Mouse (Mus musculus) thymus, adult 2 months (tissue): ENCODE data around the gene Ntn1.

Source experiments
- CTCF ChIP-seq: fragments of 200-500 bp; IDR thresholded peaks from 2 replicates; pipeline ENCODE4 v1.5.1; 2012; ENCODE audit warnings: mild to moderate bottlenecking, control low read depth, low read length, moderate library complexity, borderline replicate concordance; ENCODE audit not compliant: control insufficient read depth, poor library complexity, insufficient read depth; ENCODE audit errors: extremely low read depth
- POLR2A ChIP-seq: fragments of 200-500 bp; IDR thresholded peaks from 2 replicates; pipeline ENCODE4 v1.6.1; 2012; ENCODE audit warnings: mild to moderate bottlenecking, low read length, control low read depth, moderate library complexity; ENCODE audit not compliant: control insufficient read depth, poor library complexity, insufficient read depth; ENCODE audit errors: extremely low read depth

DNA sequence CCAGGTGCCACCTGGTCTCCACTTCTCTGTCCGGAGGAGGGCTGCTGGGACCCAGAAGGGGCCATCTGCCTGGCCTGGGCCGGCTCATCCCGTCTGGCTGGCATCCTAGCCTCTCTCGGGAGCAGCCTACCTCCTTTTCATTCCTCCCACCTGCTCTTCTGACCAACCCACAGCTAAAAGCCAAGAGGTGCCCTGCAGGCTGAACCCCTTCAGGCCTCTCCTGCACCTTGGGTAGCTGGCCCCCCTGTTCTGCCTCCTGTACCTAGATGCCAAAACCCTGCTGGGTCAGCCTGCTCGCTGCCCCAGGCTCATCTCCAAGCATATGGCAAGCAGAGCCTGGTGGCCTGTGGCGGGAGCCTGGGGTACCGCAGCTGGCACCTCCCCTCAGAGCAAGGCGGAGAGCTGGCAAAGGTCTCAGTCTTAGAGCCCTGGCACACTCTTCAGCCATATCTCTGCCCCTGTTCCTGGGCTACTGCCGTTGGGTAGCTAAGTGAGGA lies 167.1 kb downstream of the Ntn1 start:
- no peak for TF ChIP-seq CTCF
- no peak for TF ChIP-seq POLR2A
